Mouse (Mus musculus): ENCODE measurements at regions not wholly inside any gene's neighbourhood (a gene's known extent, or its start where the extent isn't known, plus 50 kb on each side); places are given as distances from the start of the nearest gene placed in this dataset.

DNA sequence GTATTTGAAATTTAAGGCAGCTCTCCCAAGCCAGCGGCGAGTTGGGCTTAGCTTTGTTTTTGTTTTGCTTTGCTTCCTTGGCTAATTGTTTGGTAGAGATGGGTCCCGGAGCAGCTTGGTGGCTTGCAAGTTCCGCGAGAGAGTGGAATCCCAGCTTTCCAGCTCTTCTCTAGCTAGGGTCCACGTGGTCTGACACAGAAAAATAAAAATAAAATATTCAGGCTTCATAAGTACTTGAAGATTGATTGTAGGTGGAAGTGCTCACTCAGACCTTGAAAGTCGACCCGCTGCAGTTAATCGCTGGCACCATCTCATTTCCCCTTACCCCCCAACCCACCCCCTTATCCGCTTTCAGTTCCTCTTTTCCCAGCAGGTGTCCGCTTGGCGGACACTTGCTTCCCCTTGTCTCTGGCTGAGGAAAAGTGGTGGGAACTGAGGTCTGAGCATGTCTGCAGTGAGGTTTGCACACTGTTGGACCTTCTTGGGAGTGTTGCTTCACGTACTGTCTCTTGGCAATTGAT, 198.5 kb downstream of the Dusp6 start:
- DNase-seq (ENCODE audit: low spot score) = no peak

DNA sequence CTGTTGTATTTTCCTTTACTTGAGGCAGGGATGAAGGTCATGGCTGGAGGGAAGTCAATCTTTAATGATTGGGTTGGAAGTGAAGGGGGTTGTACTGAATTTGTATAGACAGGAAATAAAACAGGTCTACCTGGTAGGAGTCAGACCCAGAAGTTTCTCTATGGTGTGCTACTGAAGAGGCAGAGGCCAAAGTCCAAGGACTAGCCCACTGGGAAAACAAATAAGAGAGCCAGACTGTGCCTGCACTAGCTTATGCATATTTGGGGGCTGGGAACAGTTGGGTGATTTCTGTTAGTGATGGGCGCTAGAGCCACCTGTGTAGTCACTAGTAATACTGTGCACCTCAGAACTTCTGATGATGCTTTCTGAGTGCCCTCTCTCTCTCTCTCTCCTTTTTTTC, 203.7 kb downstream of the Dusp6 start:
- no peak for DNase-seq (ENCODE audit: low spot score)

DNA sequence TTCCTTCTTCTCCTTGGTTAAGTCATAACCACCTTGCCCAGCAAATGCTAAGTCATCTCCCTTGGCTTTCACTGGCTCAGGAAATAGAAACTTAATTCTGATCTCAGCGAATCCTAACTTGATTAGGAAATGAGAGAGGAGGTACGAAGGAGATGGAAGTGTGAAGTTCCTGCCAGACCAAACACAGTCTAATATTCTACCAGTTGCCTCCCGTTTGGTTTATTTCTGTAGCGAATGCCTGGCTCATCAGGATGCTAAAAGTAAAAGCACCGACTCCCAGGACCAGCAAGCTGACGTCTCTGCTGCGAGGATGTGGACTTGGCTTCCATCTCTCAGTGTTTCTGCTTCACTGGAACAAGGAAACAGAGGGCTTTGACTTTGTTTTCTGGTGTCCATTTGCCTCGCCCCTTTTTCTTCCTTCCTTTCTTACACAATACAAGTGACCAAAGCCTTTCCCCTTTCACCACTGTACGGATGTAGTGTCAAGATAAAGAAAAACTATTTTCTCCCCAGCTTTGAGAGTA, 204.3 kb downstream of the Dusp6 start:
- no peak for DNase-seq (ENCODE audit: low spot score)

DNA sequence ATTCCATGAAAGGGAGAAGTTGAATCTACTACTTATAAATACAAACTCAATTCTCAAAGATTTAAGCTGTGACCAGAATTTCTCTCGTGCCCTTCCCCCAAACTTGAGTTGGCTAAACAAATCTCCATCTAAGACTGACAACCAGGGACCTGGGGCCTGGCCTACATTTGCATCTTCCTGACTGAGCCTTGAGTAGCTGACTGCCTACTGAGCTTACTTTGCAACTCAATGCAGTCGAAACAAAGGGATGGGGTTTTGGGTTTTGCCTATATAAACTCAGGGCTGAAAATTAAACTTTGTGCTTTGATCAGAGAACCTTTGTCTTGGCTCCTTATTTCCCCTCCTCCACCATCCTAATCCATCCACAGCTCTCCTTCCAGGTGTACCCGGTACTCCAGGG, 205.9 kb downstream of the Dusp6 start:
- no peak for DNase-seq (ENCODE audit: low spot score)

DNA sequence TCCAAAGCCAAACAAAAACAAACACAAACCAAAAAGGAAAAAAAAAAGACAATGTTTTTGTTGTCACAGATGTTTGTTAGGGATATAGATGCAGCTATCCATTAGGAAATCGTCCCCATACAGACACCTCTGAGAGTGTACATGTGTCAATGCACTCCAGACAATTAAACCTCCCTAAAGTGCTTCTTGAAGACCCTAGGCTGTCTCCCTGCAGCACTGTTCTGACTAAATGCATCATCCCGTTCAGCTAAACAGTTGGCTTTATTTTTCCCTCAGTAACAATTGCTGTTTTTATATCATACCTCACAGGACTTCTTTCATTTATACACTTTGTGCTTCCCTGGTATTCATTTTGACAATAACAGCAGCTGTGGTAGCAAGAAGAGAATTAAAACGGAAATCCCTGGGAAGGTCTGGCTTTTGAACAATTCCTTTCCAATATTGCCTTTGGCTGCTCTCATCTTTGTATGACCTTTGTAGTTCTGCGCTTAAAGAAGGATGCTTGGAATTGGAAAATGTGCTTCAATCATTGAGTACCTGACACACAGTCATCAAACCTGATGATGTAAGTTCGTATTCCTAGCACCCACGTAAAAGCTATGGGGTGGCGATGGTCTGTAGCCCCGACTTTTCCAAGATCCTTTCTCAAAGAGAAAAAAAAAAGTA, 208.9 kb downstream of the Dusp6 start:
- DNase-seq (ENCODE audit: low spot score) = no peak

DNA sequence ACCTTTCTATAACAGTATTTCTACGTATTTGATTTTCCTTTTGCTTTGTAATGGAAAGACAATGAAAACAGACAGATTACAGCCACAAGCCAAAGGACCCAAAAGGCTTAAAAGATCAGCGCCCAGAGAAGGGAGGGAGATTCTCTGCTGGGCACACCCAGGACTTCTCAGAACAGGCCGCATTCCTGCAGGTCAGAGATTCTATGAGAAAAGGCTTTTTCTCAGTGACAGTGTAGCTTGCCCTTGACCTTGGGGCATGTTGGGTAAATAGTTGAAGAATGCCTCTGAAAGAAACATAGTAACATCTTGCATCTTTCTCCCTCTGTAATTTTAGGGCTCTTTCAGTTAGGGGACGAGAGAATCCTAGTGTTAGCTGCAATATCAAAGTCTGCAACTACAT, 209.8 kb downstream of the Dusp6 start:
- DNase-seq (ENCODE audit: low spot score) = no peak

DNA sequence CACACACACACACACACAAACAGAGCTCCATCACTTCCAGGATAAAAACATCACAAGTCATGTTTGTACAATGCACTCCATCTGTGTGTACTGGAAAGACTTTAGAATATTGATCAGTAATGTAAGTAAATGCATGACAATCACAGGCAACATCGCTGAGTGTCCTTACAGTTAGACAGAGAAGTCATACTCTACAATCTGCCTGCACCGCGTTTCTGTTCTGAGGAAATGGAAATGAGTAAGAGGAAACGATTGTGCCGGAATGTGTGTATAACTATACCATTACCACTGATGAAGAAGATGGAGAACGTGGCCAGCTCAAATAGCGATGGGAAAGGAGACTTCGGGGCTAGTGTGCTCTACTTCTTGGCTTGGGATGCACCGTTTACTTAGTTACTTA, 210.7 kb downstream of the Dusp6 start:
- DNase-seq (ENCODE audit: low spot score) = no peak

DNA sequence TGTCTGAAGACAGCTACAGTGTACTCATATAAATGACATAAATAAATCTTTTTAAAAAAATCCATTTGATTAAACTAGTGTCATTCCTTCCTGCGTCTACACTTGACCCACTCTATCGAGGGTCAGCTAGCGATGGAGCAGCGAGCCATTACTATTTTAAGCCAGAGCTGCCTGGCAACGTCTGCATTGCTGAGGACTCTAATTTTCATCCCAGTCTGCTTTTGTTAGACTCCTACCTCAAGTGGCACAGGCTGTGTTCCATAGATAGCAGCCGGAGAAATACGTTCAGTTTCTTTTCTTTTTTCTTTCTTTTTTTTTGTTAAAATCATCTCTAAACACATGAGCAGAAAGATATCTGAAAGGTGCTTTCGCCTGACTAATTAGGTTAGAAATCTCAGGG, 211.5 kb downstream of the Dusp6 start:
- DNase-seq (ENCODE audit: low spot score) = no peak

DNA sequence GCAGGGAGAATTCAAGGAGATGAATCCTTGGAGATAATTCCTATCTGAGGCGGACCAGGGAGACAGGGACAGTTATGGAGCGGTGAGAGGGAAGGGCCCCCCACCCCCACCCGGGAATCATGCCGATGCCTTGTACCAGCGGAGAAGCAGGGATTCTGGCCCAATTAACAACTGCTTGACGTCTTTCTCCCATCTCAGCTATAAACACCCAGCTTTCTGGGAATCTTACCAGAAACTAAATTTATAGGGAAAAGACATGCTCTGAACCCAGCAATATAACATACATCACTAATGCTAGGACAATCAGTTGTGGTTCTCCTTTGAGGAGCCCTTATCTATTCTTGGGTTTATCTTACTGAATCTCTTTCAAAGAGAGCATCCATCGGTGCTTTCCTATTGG, 213.2 kb downstream of the Dusp6 start:
- DNase-seq (ENCODE audit: low spot score) = no peak

DNA sequence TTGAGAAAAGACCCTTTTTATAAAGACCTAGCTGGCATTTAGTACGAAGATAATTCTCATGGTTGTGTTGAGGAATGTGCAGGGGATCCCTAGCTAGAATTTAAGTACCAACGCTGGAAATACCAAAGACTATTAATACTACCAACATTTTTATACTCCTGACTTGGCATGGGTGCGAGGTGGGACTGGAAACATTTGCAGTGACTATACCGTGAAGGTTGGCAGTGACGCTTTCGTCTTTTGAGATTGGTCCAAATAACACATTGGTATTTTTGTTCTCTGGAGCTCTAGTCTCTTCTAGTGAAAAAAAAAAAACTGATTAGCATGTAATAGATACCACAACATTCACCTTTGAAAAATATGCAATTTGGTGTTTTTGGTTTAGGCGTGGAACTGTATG, 213.7 kb downstream of the Dusp6 start:
- no peak for DNase-seq (ENCODE audit: low spot score)

DNA sequence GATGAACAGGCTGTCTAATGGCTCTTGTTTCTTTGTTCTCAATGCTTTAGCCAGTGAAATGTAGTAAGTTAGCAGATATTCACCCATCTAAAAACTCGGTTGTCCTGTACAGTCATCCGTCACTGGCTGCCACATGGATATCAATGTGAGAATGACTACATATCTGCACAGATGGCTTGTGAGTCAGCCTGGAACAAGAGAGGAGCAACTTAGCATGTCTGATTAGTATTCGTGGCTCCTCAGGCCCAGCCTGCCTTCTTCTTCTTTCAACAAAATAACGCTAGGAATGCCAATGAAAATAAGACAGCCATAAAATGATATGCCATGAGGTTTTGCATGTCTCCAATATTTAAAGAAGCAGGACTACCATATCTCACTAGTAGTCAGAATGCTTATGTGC, 217.5 kb downstream of the Dusp6 start:
- peak; percentile 57 for DNase-seq (ENCODE audit: low spot score)

DNA sequence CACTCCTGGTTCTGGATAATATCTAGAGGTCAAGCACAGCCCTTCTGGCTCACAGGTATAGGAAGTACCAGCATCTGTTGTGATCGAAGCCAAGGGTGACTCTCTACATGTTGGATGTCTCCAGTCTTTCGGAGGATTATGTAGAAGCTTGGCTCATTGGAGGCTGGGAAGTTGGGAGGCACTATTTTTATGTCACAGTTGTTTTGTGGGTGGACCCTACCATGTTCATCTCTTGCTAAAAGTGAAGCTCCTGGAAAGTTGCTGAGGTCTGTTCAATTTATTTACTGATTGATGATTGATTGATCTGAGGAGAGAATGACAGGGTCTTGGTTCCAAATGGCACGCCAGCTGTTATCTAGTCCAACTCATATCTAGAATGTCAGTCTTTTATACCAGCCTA, 219.0 kb downstream of the Dusp6 start:
- DNase-seq (ENCODE audit: low spot score) = no peak

DNA sequence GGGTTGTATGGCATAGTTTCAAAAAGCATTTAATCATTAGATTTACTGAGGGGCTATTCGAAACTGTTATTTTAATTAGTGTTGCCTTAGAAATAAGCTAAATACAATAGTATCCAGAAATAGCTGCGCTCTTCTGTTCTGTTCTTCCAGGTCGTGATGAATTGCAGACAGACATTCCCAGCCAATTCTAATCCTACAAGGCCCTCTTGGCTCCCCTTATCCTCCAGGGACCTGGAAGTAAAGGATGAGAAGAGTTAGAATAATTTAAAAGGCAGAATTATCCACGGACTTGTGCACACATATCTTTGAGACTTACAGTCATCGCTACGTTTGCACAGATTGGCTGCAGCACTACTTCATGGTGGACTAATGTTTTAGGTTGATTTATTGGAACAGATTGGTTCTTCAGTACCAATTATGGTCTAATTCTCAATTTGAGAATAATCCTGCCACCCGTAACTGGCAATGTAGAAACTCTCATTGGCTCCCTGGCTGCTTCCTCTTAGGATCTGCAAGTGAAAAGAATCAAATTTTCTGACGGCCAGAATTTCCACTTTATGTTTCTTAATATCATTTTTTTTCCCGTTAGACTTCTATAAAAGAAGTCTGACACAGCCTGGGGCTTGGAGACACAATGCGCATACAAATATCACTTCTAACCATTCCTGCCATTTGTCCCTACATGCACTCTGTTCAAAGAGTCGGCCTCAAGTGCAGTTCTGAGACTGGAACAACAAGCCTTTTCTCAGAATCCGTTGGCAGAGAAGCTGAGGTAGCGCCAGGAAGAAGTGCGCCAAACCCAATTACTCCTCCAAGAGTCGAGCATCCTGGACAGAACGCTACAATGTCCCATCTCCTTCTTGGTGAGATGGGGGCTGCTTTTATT, 225.4 kb downstream of the Dusp6 start:
- no peak for DNase-seq (ENCODE audit: low spot score)

DNA sequence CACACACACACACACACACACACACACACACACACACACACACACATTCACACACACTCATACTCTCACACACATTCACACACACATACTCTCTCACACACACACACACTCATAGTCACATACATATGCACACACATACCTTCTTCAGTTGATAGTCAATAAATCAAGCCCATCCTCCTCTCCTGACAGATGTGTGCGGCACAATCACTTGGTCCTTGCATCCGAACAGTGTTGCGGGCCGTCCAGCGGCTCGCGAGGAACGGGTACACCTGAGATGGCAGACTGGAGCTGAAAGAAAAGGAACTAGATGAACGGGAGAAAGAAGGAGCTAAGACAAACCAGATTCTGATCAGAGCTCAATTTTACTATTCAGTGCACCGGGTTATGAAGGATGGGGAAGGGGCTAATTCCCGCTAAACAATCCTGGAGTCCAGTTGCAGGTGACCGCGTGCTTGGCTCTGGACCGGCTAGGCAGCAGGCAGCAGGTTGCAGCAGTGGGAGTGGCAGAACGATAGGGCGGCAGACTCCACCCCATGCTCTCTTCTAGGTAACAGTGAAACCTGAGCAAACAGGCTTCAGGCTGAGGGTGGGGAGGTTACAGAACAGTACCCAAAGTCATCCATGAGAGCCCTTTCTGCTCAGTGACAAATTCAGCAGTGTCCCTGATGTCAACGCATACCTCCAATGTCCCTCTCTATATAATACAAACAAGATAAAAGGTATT, 247.8 kb downstream of the Csl start:
- no peak for DNase-seq (ENCODE audit: low spot score)

DNA sequence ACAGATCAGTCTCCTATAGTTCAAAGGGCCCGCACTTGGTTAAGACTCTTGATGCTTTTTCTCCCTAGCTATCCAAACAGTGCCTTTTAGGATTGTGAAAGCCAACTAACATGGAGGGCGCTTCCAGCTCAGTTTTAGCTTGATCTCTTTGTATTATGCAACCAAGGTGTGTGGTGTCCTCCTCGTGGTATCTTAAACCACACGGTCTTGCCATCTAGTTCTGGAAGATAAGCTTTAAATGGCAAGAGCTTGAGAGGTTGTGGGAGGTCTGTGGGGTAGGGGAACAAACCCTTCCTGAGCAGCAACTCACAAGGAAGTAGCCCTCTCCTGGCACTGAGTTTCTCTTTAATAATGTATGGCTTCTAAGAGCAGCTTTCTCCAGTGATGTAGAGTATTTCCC, 241.5 kb downstream of the Csl start:
- DNase-seq (ENCODE audit: low spot score) = no peak

DNA sequence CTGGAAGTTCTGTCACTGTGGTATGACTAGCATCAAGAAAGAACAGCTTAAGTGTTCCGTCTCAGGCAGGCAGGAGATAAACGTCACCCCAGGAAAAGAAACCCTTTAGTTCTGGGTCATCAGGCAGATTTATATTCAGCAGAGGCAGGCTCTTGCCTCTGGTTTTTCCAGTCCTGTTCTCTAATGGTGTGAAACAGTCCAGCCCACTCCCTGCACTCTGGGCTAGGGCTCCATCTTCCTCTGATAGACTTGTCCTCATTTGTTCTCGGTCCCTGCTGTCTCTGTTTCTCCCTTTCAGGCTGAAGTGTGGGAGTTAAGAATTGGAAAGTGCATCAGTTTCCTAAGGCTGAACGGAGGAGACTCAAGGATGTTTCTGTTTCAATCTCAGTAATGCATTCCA, 240.0 kb downstream of the Csl start:
- no peak for DNase-seq (ENCODE audit: low spot score)

DNA sequence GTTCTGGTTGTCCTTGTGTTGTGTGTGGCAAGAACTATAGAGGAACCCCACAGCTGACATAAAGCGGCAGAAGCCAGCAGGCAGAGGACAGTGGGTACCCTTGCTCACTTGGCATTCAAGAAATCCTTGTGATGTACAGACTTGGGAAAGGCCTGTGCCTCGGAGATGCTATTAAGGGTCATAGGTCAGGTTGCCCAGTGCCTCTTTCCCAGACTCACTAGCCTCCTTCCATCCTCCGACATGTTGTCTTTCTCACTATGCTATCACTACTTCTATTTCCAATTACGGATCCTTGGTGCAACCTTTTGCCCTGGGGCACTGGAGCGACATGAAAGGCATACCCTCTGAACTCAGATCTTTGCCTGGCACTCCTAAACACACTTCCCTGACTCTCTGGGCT, 235.6 kb downstream of the Csl start:
- no peak for DNase-seq (ENCODE audit: low spot score)

DNA sequence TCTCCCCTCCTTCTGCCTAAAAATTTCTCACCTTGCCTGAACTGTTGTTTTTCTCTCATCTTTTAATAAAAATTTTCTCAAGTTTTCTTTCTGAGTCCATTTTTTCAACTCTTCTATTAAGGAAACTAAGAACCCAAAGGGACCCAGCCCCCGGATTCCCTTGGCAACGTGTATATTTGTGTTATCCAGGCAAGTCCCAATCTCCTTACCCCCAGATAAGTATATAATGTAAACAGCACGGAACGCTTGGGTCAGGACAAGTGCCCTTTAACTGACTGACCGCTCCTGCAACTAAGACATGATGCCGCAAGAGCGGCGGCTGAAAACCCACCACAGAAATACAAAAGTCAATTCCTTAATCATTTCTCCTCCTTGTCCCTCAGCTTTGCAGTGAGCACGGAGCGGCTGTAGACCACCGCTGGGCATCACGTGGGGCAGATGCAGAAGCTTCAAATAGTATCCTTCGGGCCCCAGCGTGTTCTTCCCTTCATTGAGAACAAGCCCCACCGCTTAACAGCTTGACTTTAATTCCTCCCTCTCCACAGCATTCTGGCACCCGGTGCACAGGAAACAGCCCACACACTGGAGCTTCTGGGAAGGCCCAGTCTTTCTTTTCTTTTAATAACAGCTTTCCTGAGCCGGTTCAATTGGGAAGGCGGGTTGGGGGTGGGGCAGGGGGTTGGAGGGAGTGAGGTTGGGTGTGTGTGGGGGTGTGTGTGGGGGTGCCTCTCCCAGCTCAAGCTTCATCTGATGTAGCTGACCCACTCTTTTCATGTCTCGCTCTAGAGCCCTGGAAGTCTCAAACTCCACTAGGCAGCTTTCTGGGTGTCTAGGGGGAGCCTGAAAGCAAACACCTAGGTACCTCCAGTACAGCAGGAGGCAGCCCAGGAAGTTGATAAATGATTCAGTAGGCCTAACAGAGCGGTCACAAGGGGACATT, 234.9 kb downstream of the Csl start:
- DNase-seq (ENCODE audit: low spot score) = no peak

DNA sequence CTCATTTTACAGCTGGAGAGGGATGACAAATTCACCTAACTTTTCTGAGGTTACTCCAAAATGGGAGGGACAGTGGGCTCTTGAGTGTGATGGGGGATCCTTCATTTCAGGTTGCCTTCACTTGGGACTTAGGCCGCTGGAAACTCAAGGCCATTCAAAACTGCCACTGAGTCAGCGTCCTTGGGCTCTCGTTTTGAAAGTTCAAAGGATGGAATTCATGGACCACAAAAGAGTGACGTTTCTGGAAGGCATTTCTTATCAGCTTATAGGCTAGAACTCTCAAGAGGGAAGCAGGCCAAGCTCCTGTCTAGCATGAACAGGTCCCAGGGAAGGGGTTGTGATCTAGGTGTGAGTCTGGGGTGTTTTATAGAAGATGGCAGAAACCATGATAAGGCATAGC, 233.3 kb downstream of the Csl start:
- DNase-seq (ENCODE audit: low spot score) = no peak

DNA sequence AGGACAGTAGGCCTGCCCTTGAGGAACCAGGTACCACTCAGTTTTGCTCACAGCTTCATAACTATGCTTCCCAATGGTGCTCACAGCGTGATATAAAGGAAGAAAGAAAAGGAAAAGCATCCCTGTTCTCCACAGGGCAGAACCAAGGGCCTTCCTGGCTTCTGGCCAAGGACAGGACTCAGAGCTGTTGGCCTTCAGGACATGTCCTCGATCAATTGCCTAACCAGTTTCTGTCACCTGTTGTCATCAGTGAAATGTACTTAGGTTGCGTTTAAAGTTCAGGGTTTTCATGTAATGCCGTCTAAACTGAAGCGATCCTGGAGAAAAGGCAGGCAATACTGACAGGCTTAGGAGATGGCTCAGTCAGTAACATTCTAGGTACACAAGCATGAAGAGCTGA, 232.9 kb downstream of the Csl start:
- DNase-seq (ENCODE audit: low spot score) = no peak

DNA sequence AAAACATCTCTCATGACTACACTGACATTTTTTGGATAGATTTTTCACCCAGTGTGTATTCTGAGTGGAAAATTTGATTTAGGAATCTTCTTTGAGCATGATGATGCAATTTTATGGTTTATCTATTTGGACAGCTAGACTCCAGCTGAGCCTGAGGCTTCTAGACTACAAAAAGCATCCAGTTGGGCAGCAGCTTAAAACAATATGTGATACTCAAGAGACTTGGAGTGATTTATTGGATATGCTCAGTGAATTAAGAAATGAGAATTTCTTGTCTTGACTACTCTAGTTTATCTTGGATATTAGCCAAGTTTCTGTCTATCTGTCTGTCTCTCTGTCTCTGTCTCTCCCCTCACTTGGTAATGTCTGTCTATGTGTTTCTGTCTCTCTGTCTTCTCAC, 228.4 kb downstream of the Csl start:
- no peak for DNase-seq (ENCODE audit: low spot score)

DNA sequence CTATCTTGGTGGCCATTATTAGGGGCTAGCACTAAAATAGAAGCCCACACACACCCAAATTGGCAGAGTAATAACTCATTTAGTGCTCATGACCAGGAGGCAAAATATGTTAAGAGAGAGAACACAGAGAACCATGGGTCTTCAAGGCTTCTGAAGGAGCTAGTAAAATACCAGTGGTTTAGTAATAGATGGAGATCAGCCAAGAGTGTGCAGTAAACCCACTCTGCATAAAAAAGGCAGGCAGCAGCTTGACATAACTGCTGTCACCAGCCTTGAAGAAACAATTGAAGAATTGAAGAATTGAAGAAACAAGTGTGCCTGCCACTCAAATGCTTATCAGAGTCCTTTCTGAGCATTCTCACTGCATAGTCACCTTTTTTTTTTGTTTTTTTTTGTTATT, 227.9 kb downstream of the Csl start:
- no peak for DNase-seq (ENCODE audit: low spot score)

Data from layer of hippocampus, adult 9-10 months (tissue).